Mouse (Mus musculus): ENCODE measurements around the gene Nuak2. TPM values are rescaled to one million over a fixed set of nuclear protein-coding genes. Genes with fewer than 3 reads are reported as not detected.

The Nuak2 gene
- total and polyA plus RNA-seq, 2 experiments from 2014 or later, result 7.0 to 9.9 TPM

- peaks cover 5% of the 10 kb centered on the region; the same call in 1 of the 2 replicates for H3K4me1 ChIP-seq (ENCODE audit: insufficient read depth, low read length)
- H3K27ac ChIP-seq (ENCODE audit: low read depth, low read length), result no peak overlapping the region
- no peaks in the 10 kb centered on the region for H3K9me3 ChIP-seq (ENCODE audit: low read length)
- no peak overlapping the region for H3K9ac ChIP-seq (replicated peaks; ENCODE audit: low read length, poor library complexity, severe bottlenecking)
- no peak for TF ChIP-seq CTCF (IDR thresholded peaks at IDR 0.05)
- ATAC-seq (ENCODE audit: low FRiP score) (no peak), DNase-seq (ENCODE audit: low spot score) (no peak)
- peaks cover 9% of the 10 kb centered on the region for H3K36me3 ChIP-seq (ENCODE audit: insufficient read depth, low read length)
- H3K4me2 ChIP-seq (ENCODE audit: low read depth, low read length, poor library complexity, severe bottlenecking), result no peak overlapping the region
- 8% methylated on average over 2 of the region's 2 CpGs for WGBS
- H3K27me3 ChIP-seq (ENCODE audit: insufficient read depth, low read length), result no peaks in the 10 kb centered on the region
- H3K4me3 ChIP-seq (ENCODE audit: low read depth, low read length), result no peak overlapping the region
Observed at GRCm38 (mm10) chr1:132333201-132333600, 17.3 kb downstream of the Nuak2 start.

- TF ChIP-seq CTCF (IDR thresholded peaks at IDR 0.05), result no peak
- DNase-seq (ENCODE audit: low spot score) (peak; percentile 26), ATAC-seq (ENCODE audit: low FRiP score) (0 out of 2 replicates have a peak, but pooled peaks have one; percentile 47)
- Histone ChIP-seq H3K4me3 (ENCODE audit: low read depth, low read length) (no peak overlapping the region), H3K36me3 (ENCODE audit: insufficient read depth, low read length) (peaks cover 9% of the 10 kb centered on the region), H3K4me1 (ENCODE audit: insufficient read depth, low read length) (peaks cover 5% of the 10 kb centered on the region; the same call in 1 of the 2 replicates), H3K9ac (replicated peaks; ENCODE audit: low read length, poor library complexity, severe bottlenecking) (no peak overlapping the region), H3K27me3 (ENCODE audit: insufficient read depth, low read length) (no peaks in the 10 kb centered on the region), H3K4me2 (ENCODE audit: low read depth, low read length, poor library complexity, severe bottlenecking) (no peak overlapping the region), H3K9me3 (ENCODE audit: low read length) (no peaks in the 10 kb centered on the region), H3K27ac (ENCODE audit: low read depth, low read length) (no peak overlapping the region)
- 11% methylated on average over 4 of the region's 4 CpGs for WGBS
Observed at GRCm38 (mm10) chr1:132333675-132334141, 17.8 kb downstream of the Nuak2 start.

- no peaks in the 10 kb centered on the region for H3K9me3 ChIP-seq (ENCODE audit: low read length)
- no peak overlapping the region for H3K27ac ChIP-seq (ENCODE audit: low read depth, low read length)
- no peak for TF ChIP-seq CTCF (IDR thresholded peaks at IDR 0.05)
- no peak for DNase-seq (ENCODE audit: low spot score)
- ATAC-seq (ENCODE audit: low FRiP score), result no peak
- peaks cover 9% of the 10 kb centered on the region for H3K36me3 ChIP-seq (ENCODE audit: insufficient read depth, low read length)
- H3K4me3 ChIP-seq (ENCODE audit: low read depth, low read length), result no peak overlapping the region
- no peaks in the 10 kb centered on the region for H3K27me3 ChIP-seq (ENCODE audit: insufficient read depth, low read length)
- WGBS, result 28% methylated on average over 6 of the region's 6 CpGs
- H3K9ac ChIP-seq (replicated peaks; ENCODE audit: low read length, poor library complexity, severe bottlenecking), result no peak overlapping the region
- no peak overlapping the region for H3K4me2 ChIP-seq (ENCODE audit: low read depth, low read length, poor library complexity, severe bottlenecking)
- H3K4me1 ChIP-seq (ENCODE audit: insufficient read depth, low read length), result peaks cover 5% of the 10 kb centered on the region; the same call in 1 of the 2 replicates
Observed at GRCm38 (mm10) chr1:132334178-132334801, 18.4 kb downstream of the Nuak2 start.

- no peak overlapping the region for H3K9ac ChIP-seq (replicated peaks; ENCODE audit: low read length, poor library complexity, severe bottlenecking)
- no peaks in the 10 kb centered on the region for H3K27me3 ChIP-seq (ENCODE audit: insufficient read depth, low read length)
- H3K4me3 ChIP-seq (ENCODE audit: low read depth, low read length), result no peak overlapping the region
- no peak overlapping the region for H3K27ac ChIP-seq (ENCODE audit: low read depth, low read length)
- no peak overlapping the region for H3K4me2 ChIP-seq (ENCODE audit: low read depth, low read length, poor library complexity, severe bottlenecking)
- peaks cover 9% of the 10 kb centered on the region for H3K36me3 ChIP-seq (ENCODE audit: insufficient read depth, low read length)
- no peaks in the 10 kb centered on the region for H3K9me3 ChIP-seq (ENCODE audit: low read length)
- H3K4me1 ChIP-seq (ENCODE audit: insufficient read depth, low read length), result peaks cover 5% of the 10 kb centered on the region; the same call in 1 of the 2 replicates
- 31% methylated on average over 12 of the region's 12 CpGs for WGBS
- peak; percentile 37 for DNase-seq (ENCODE audit: low spot score)
- no peak for ATAC-seq (ENCODE audit: low FRiP score)
- TF ChIP-seq CTCF (IDR thresholded peaks at IDR 0.05), result no peak
Observed at GRCm38 (mm10) chr1:132335378-132335965, 19.5 kb downstream of the Nuak2 start.

- Histone ChIP-seq H3K4me2 (ENCODE audit: low read depth, low read length, poor library complexity, severe bottlenecking) (no peak overlapping the region), H3K27me3 (ENCODE audit: insufficient read depth, low read length) (no peaks in the 10 kb centered on the region), H3K4me1 (ENCODE audit: insufficient read depth, low read length) (peaks cover 5% of the 10 kb centered on the region; the same call in 1 of the 2 replicates), H3K9me3 (ENCODE audit: low read length) (no peaks in the 10 kb centered on the region), H3K4me3 (ENCODE audit: low read depth, low read length) (no peak overlapping the region), H3K27ac (ENCODE audit: low read depth, low read length) (no peak overlapping the region), H3K9ac (replicated peaks; ENCODE audit: low read length, poor library complexity, severe bottlenecking) (no peak overlapping the region), H3K36me3 (ENCODE audit: insufficient read depth, low read length) (peaks cover 3% of the 10 kb centered on the region)
- no peak for TF ChIP-seq CTCF (IDR thresholded peaks at IDR 0.05)
- ATAC-seq (ENCODE audit: low FRiP score), result no peak
- 66% methylated on average over 6 of the region's 6 CpGs for WGBS
- no peak for DNase-seq (ENCODE audit: low spot score)
Observed at GRCm38 (mm10) chr1:132336921-132337320, 21.0 kb downstream of the Nuak2 start.

- Histone ChIP-seq H3K4me2 (ENCODE audit: low read depth, low read length, poor library complexity, severe bottlenecking) (no peak overlapping the region), H3K27me3 (ENCODE audit: insufficient read depth, low read length) (no peaks in the 10 kb centered on the region), H3K9ac (replicated peaks; ENCODE audit: low read length, poor library complexity, severe bottlenecking) (no peak overlapping the region), H3K9me3 (ENCODE audit: low read length) (no peaks in the 10 kb centered on the region), H3K4me1 (ENCODE audit: insufficient read depth, low read length) (peaks cover 5% of the 10 kb centered on the region; the same call in 1 of the 2 replicates), H3K27ac (ENCODE audit: low read depth, low read length) (no peak overlapping the region), H3K4me3 (ENCODE audit: low read depth, low read length) (no peak overlapping the region), H3K36me3 (ENCODE audit: insufficient read depth, low read length) (no peaks in the 10 kb centered on the region)
- WGBS, result 41% methylated on average over 8 of the region's 8 CpGs
- ATAC-seq (ENCODE audit: low FRiP score) (no peak), DNase-seq (ENCODE audit: low spot score) (no peak)
- TF ChIP-seq CTCF (IDR thresholded peaks at IDR 0.05), result no peak
Observed at GRCm38 (mm10) chr1:132338027-132338660, 22.2 kb downstream of the Nuak2 start.

All from midbrain, postnatal 0 days (tissue).